Mouse (Mus musculus) neutrophil, adult 83 days (primary cell): ENCODE measurements around the gene Olfr945. TPM values are rescaled to one million over a fixed set of nuclear protein-coding genes. Genes with fewer than 3 reads are reported as not detected.

Experiments used
- total RNA-seq, 2 experiments: library from RNA; stranded (reverse); gene quantifications; one replicate each; pipeline ENCODE4 v1.2.4; 2023

Olfr945 gene
- total RNA-seq = not detected

DNA sequence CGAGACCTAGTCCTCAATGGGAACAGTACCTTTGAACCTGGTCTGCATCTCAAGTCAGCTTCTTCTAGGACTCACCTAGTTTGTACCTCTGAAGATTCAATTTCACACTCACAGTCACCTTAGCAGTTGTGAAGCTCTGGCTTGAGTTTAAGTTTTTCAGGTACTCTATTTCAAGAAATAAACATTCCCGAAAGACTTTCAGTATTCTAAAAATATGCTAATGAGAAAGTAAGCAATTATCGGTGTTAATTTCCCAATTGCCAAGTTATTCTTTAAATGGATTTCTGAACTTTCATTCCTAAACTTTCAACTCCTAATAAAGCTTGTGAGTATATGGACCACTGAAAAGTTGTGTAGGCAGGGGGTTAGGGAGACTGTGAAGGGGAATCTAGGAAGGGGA, at the start of gene Olfr945:
Gene Olfr945, minus strand, starts transcription at position 101 of the 400 bp plus-strand sequence.

DNA sequence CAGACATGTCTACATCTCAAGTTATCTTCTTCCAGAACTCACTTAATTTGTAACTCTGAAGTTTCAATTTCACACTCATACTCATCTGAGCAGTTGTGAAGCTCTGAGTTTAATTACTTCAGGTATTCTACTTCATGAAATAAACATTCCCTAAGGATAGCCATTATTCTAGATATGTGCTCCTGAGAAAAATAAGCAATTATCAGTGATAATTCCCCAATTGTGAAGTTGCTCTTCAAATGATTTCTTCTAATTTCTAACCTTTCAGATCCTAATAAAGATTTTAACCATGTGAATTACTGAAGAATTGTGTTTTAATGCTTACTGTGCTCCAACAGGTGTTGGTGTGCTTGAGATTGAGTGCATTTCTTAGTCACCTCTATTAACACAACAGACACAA, 49.3 kb upstream of the Olfr945 start, which contains the start of gene Olfr948:
Gene Olfr948, minus strand, starts transcription at position 101 of the 400 bp plus-strand sequence.

DNA sequence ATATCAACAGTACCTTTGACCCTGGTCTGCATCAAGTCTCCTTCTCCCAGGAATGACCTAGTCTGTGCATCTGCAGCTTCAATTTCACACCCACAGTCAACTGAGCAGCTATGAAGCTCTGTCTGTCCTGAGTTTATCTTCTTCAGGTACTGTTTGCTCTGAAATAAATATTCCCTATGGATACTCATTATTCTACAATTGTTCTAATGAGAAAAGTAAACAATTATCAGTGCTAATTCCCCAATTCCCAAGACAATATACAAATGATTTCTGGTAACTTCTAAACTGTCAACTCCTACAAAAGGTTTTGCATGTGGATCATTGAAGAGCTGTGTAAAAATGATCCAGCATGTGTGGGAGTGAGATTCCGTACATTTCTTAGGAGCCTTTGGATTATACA, 26.7 kb downstream of the Olfr945 start, which contains the start of gene Olfr1537:
Gene Olfr1537, minus strand, starts transcription at position 101 of the 400 bp plus-strand sequence.

Other genes starting within 250 kb of the Olfr945 start
- gene Olfr937, start 211.9 kb downstream of the Olfr945 start, total RNA-seq = not detected
- gene Olfr938, start 197.9 kb downstream of the Olfr945 start, total RNA-seq = not detected
- gene Olfr27, start 148.7 kb downstream of the Olfr945 start, total RNA-seq = not detected
- gene Olfr943, start 110.5 kb downstream of the Olfr945 start, total RNA-seq = not detected
- gene Olfr944, start 74.9 kb downstream of the Olfr945 start, total RNA-seq = not detected
- not detected for gene Olfr1537, start 26.8 kb downstream of the Olfr945 start, total RNA-seq
- not detected for gene Olfr948, start 49.2 kb upstream of the Olfr945 start, total RNA-seq
- gene Olfr951, start 110.6 kb upstream of the Olfr945 start, total RNA-seq = not detected
- gene Olfr952, start 150.3 kb upstream of the Olfr945 start, total RNA-seq = not detected
- not detected for gene Olfr954, start 179.9 kb upstream of the Olfr945 start, total RNA-seq
- gene Olfr955, start 195.1 kb upstream of the Olfr945 start, total RNA-seq = not detected
- not detected for gene Olfr44, start 217.2 kb upstream of the Olfr945 start, total RNA-seq
- gene Olfr957, start 239.0 kb upstream of the Olfr945 start, total RNA-seq = not detected